Mouse (Mus musculus) kidney, adult 11 months (tissue): ENCODE measurements at regions not wholly inside any gene's neighbourhood (a gene's known extent, or its start where the extent isn't known, plus 50 kb on each side); places are given as distances from the start of the nearest gene placed in this dataset.

Experiments
- DNase-seq: peaks from one replicate; pipeline ENCODE4 v3.0.0; 2022

DNA sequence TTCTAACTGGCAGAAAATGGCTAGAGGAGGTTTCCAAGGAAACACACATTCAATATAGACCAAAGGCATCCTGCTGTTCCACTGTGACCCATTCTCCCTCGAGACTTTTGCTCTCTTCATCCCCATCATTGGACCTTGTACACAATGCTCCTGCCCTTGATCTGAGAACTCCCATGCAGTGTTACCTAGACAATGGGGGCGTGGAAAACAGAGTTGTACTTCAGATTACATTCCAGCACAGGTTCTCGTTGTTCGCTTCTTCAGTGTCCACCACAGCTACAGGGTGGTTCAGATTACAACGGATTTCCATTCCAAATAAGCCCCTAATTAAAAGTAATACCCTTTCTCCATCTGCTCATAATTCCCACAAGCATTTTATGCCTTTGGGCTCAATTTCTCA lies 186.8 kb upstream of the Thbs1 start:
- no peak for DNase-seq

DNA sequence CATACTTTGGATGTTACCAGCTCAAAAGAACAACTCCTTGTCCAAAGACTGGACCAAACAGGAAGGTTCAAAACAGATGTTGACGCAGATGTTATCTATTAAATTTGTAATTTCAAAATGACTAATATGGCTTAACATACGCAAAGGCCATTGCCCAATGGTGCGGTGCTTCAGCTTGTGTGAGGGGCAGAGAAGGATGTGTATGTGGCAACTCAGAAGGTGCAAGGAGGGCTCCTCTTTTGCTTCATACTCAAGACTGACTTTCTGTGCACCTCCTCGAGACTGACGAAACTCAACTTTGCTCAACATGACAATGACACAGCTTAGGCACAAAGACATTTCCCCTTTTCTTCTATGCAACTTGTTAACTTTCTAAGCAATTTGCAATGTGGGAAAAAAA lies 186.3 kb upstream of the Thbs1 start:
- no peak for DNase-seq

DNA sequence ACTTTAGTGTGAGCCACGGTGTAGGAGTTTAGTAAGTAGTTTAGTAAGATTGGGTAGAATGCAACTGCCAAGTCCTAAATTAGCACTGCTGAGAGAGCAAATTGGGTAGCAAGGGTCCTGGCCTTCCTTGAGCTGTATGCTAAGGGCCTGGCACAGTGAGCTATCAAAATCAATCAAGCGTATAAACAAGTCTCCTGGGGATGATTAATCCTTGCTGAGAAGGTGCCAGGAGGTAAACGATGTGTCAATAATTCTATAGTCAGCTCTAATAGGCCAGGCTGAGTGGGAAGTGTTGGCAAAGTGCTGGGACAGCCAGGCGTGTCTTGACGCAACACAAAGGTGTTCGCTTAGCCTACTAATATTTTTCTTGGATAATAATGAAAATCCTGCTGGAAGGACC lies 183.6 kb upstream of the Thbs1 start:
- DNase-seq = no peak

DNA sequence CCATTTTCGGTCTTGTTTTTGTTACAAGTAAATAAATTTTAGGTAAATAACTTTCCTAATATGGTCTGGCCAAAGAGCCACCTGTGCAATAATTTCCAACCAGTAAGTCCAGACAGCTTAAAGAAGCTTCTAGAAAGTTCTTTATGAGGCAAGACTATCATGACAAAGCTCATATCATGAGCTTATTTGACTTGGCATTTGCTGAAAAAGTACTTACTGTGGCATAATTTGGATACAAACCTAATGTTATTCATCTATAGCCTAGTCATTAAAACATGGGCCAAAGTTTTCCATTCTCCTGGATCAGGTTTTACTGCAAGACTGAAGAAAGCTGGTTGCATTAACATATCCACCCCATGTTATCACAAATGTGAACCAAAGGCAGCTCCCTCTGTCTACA lies 182.1 kb upstream of the Thbs1 start:
- DNase-seq = no peak

DNA sequence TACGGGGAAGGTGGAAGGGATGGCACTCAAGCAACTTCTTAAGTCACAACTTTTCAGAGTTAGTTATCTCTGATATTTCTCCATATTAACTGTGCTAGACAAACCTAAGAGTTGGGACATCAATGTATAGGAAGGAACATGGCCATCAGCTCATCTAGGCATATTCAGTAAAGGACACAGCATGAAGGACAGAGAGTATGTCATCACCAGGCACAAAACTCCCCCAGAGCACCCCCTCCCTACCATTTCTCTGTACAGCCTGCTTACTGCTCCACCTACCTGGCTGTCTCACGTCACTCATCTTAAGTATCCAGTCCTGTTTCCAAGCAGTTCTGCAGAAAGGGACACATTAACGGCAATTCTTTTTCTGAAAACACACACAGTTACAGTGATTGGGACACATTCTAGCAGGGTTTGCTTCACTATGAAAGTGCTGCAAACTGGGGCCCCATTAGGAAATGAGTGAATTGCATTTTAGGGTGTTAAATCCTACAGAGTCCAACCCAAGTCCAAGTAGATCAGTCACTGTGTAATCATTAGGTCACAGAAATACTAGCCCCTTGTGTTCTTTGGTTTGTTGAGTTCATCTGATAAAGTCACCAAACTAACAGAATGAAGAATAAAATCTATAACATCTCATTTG lies 180.7 kb upstream of the Thbs1 start:
- DNase-seq = no peak

DNA sequence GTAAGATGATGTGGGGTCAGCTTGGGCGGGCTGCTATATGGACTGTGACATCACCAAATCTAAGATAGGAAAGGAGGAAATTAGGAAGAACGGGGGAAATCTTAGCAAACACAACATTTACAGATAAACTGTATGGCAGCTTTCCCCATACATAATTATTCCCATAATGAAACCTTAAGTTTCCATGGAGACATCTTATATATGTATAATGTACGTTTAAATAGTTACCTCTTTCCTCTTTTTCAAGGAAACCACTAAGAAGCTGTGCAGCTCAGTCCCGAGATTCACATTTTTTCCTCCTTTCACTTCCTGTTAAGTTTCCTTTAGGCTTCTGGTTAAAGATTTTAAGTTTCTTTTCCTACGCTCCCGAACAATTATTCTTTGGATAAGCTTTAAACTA lies 175.1 kb upstream of the Thbs1 start:
- DNase-seq = no peak

DNA sequence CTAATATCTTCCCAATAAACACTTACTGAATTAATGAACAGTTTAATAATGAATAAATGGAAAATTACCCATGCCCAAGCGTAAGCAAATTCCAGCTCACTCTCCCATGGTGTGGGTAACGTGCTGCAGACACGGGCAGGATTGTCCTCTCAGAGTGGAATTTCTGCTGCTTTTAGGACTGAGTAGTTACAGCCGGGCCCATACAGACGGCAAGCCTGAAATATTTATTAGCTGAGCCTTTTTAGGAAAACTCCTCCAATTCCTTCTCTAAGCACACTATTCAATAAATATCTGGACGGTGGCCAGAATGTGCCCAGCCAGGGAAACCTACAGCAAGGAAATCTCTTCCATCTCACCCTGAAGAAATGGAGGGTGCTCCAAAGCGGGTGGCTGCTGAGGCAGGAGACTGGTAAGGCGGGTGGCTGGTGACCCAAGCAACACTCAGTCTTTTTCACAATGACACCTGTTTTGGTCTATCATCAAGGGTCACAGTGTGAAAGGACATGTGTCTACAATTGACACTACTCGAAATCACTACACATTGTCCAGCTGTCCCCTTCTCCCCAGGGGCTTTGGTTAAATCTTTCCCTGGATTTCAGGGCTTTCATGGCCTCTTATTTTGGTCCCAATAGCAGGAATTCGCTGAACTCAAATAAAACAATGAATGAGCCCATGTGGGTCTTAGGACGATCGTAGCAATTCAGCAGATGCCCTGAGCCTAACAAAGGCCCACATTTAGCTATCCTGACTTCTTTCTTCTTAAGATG lies 173.2 kb upstream of the Thbs1 start:
- DNase-seq = no peak

DNA sequence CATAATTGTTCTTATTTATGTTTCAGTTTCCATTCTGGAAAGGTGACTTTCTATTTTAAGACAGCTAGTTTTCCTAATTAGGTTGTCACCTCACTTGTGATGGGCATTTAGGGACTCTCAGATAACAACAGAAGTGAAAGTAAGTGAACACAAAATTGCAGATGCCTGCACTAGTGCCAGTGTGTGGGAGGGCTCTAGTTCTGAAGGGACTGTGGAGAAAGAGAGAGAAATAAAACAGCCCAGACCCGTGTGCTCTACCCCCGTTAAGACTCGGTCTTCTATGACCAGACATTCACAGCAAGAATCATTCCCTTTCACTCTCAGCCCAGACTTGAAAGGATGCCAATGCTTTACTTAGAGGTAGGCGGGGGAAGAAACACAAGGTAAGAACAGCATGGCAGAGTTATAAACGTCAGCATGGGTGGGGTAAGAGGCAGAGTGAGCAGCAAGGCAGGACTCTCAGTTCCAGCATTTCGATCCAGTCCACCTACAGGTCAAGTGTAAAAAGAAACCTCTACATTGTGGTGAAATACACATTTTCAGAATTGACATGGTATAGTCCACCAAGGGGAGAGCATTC lies 170.1 kb upstream of the Thbs1 start:
- DNase-seq = no peak

DNA sequence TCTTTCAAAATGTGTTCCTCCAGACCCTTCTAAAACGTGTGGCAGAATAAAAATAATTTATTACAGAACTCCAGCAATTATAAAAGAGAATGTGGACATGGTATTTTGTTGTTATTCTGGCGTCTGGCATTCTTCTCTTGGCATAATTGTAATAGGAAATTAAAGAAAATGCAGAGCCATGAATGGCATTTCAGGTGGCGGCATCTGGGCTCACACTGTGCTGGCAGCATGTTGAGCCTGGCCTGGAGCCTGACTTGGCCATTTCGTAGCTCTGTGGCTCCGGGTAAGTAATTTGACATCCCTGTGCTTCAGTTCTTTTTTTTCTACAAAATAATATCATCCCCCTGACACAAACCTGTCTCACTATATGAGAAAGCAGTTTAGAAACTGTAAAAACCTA lies 168.0 kb upstream of the Thbs1 start:
- DNase-seq = no peak

DNA sequence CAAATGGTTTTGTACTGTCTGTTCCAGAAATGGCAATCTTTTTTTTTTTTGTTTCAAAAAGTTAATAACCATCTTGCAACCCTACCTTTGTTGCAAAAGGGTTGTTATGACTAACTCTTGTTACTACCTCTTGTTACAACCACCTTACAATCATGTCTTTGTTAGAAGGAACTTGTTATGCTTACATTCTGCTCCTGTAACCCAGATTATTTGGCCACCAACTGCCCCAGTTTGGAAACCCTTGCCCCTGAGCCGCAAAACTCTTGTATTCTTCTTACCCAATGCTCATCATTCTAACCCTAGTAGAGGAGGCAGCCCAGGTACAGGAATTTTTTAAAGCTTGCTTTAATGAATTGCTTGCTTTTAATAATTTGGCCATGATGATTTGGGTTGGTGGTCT lies 167.4 kb upstream of the Thbs1 start:
- no peak for DNase-seq

DNA sequence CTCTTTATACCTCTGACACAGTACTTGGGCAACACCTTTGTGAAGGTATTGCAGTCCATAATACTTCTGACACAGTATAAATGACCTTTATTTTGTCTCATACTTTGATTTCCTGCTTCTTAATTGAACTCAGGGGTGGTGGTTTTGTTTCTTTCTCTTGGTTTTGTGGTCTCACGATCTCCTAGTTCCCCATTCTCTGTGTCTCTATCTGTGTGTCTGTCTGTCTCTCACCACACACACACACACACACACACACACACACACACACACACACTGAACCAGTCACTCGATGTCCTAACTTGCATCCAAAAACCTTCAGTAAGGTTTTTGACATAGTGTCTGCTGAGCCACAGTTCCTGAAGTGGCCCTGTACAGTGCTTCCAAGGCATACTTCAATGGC lies 166.7 kb upstream of the Thbs1 start:
- no peak for DNase-seq

DNA sequence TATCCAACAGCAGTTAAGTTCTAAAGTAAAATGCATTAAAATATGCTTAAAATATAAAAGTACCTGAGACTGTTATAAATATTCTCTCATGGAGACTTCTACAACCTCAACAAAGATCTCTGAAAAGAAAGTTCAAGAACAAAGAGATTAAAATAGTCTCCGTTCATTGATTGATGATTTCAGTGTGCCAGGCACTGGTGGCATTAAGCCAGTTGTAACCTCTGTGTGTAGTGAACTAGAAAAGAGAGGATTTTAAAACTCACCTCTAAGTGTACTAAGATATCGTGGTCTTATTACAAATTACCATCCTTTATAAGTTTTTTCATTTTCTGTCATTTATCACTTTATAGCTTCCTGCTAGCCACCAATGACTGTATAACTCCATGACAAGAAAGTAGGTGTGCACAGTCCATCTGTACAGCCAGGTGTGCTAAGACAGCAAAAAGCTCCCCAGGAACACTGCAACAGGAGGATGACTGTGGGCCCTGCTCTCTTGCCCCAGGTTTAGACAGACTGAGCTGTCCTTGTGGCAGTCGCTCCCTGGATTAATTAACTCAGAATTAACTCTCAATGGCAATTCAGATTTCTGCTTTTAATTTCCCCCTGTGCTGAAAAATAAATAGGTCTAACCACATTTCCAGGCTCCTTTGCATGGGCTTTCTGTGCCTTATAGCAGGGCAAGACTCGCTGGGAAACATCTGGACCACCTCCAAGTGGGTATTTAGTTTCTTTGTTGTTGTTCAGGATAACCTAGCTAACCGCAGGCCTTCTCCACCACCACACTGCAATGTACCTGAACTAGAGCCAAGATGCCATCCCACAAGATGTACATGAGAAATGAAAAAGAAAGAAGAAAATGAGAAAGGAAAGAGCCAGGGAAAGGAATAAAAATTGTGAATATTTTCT lies 161.0 kb upstream of the Thbs1 start:
- DNase-seq = no peak

DNA sequence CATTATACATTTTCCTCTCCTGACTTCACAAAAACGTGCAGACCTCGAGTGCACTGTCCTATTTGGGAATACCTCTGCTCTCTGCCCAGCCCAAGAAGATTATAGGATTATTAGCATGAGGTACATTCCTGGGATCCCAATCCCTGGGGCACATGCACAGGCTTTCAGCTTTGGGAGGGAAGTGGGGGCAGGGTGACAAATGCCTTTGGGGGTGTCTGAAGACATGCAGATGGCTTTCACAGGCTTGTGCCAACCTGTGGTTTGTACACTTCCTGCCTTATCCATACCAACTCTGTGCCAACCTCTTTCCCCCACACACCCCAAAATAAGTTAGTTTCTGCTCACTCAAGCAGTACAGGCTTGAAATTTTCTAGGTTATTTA lies 160.3 kb upstream of the Thbs1 start:
- DNase-seq = no peak

DNA sequence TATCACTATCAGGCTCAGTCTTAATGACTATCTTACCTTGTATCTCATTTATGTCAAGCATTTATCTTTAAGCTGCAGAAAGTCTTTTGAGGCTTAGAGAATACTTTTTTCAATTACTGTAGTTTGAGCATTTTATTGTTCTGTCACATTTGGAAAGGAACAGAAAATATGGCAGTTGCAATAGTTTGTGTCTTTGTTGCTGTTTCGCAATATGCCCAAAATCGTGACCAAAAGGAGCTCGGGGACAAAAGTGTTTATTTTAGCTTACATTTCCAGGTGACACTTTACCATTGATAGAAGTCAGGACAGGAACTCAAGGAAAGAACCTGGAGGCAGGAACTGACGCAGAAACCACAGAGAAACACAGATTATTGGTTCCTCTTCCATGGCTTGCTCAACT lies 152.9 kb upstream of the Thbs1 start:
- DNase-seq = no peak

DNA sequence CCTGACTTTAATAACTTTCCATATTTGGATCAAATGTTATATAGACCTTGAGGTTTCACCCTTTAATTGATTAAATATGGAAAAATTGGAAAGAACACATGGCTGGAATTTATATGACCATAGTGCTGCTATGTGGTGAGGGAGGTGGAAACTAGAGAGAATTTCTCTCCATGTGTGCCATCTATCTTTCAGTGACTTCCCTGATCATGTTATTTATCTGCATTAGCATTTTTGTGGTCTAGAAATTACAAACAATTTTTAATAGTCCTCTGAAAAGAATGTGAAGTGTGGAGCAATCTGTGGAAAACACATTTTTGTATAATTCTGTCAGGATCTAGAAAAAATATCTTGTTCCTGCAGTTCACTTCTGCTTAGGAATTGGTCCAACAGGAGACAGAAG lies 152.2 kb upstream of the Thbs1 start:
- DNase-seq = no peak

DNA sequence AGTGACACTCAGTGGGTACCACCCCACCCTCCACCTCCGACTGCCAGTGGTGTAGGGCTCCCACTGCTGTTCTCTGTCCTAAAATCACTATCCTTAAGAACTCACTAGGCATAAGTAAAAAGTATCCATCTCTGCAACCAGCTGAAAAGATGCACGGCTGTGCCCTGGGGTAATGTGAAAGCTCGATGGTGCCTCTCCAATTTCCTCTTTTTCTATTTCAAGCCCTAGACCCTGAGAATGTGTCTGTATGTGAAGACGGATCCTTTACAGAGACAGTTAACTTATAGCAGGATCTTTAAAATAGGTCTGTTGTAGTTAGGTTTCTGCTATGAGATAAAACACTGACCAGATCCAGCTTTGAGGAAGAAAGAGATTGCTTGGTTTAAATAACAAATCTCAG lies 149.1 kb upstream of the Thbs1 start:
- no peak for DNase-seq

DNA sequence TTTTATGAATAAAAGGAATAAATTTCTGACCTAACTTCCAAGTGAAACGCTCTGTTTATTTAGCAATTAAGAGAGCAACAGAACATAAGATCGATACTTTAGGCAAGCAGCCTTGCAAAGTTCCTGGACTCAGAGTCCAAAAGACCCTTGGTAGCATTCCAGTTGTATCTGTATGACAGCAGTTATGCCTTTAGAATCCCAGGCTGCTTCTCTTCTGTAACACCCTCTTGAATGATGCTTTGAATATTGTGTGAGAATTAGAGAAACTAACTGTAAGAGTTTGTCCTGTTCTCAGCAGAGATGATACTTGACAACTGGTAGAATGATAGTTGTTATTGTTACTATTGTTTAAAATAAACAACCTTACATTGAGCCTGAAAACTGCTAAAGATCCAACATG lies 148.2 kb upstream of the Thbs1 start:
- no peak for DNase-seq

DNA sequence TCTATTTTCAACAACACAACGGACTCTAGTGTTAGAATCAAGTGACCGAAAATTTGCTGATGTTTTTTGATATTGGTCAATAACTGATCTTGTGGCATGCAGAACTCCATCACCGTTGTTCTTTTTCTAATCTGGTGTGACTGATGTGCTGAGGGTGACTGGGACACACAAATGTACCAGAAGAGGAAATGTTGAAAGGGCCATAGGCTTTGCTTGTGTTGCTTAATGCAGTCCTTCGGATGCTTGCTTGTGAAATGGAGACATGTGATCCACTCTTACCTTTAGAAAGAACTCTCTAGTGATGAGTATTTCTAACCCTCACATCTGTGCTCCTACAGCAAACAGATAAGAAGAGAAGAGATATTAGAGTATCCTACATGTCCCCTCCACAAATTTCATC lies 145.9 kb upstream of the Thbs1 start:
- no peak for DNase-seq

DNA sequence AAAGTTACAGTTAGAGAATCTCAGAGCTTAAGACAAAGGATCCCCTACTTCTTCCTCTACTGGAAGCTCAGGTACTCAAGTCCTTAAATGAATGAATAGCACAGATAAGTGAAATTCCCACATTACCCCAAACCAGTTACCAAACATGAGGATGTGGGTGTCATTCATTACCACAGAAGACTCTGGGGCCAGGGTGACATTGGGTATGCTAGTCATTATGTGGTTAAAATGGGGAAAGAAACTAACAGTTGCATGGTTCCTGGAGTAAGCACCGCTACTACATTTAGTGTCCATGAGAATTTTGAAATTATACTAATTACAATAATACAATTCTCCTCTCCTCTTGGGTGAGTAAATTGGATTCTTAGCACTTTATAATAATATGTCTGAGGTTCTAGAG lies 142.9 kb upstream of the Thbs1 start:
- no peak for DNase-seq

DNA sequence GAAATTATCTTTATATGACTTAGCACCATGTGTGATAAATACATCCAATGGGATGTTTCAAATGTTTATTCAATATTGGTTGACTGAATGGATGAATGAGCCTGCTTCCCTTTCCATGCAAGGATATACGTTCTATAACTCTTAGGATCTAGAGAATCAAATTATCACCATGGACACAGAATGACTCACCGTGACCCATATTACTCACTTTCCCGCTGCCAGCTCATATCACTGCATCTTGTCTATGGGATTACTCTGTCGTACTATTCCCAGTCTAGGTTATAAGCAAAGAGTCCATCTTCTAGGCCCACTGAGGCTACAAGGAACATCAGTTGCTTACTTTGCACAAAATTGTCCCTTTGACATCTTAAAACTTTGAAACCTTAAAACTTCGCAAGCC lies 141.0 kb upstream of the Thbs1 start:
- DNase-seq = no peak

DNA sequence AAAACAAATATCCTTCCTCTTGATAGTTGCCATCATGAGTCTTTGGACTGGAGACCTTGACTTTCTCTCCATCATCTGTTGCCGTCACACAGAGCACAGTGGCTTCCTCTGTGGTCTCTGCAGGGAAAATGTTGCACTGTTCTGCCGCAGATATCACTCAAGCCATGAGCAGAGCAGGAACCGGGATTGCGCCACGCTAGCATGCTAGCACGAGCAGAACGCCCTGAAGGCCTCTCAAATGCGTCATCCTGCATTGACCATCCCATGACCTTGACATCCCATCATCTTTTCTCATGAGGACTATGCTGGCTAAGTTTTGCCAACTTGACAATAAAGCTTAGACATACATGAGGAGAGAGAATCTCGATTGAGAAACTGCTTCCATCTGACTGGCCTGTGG lies 134.6 kb upstream of the Thbs1 start:
- DNase-seq = no peak

DNA sequence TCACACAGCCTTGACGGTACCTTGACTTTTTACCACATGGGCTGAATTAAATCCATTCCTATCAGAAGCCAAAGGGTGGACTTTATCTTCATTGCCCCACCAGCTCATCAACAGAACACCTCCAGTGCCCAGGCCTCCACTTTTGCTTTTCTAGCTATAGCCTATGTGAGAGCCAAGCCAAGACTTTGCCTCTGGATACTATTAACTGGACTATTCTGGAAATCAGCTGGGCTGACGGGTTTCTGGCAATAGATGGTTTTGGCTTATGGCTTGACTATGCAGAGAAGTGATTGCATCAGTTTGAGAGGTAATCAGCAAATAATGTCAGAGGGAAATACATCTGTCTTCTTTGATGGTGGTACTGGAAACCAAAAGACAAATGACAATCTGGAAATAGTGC lies 130.8 kb upstream of the Thbs1 start:
- no peak for DNase-seq

DNA sequence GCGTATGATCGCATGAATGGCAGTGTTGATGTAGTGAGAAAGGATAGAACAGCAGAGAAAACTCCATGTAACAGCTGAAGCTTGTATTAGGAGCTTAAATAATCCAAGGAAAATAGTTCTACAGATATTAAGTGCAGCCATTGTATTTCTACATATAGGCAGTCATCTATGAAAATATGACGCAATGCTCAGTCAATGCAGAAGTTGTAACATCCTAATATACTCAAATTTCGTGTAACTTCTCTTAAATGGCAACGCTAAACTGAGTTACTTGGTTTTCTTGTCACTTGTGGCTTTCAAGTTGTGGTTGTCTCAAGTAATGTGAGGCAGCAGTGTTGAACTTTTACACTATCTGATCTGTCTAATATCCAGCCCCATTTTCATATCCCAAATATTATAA lies 127.1 kb upstream of the Thbs1 start:
- DNase-seq = no peak
